Comparison of ENCODE assay signal across 9 mouse cellular contexts in the genomic region with DNA sequence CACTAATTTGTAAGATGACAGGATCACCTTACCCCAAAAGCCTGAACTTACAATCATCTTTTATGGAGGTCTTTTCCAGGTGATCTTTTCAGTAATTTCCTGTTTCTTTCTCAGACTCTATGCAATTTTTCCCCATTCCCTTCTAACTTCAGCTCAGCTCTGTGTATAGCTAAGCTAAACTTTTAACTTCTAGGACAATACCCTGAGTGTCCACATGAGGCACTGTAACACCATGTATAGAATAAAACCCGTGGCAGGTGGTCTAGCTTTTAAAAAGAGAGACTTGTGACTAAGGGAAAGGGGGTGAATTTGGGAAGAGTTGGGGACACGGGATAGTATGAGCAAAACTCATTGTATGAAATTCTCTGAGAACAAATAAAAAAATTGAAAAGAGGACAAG. TPM values are rescaled to one million over a fixed set of nuclear protein-coding genes. Genes with fewer than 3 reads are reported as not detected.
A peak's percentile ranks its signal among the peaks of the same experiment; 100 is the strongest.
DNase-seq lines count a peak whose midpoint lies in the region; ATAC-seq and TF ChIP-seq lines count a peak whose summit lies in the region.
"Had no signal": no experiment of that assay in that cellular context is flagged by ENCODE, and none has a peak within 500 bp of the region (broad histone marks: within the 10 kb centered on the region; RNA-seq: fewer than 3 reads in every experiment).

No protein-coding gene starts in this region.

- no peak for TF ChIP-seq POLR2A in thymus, adult 2 months (IDR thresholded peaks at IDR 0.05; ENCODE audit: control insufficient read depth, extremely low read depth, insufficient read depth, low read length, poor library complexity)

- H3K9me3 ChIP-seq in hindbrain, embryonic 11.5 days (ENCODE audit: control insufficient read depth, low read length), result no peaks in the 10 kb centered on the region
- H3K9me3 ChIP-seq in hindbrain, embryonic 10.5 days, result no peaks in the 10 kb centered on the region
- H3K9me3 ChIP-seq in forebrain, postnatal 0 days (ENCODE audit: low read length), result no peaks in the 10 kb centered on the region
- H3K9me3 ChIP-seq: heart, embryonic 15.5 days had no signal

- H3K36me3 ChIP-seq in hindbrain, embryonic 11.5 days (ENCODE audit: control insufficient read depth, insufficient read depth, low read length), result no peaks in the 10 kb centered on the region
- no peaks in the 10 kb centered on the region for H3K36me3 ChIP-seq in hindbrain, embryonic 10.5 days
- H3K36me3 ChIP-seq in forebrain, postnatal 0 days (ENCODE audit: insufficient read depth), result no peaks in the 10 kb centered on the region
- no peaks in the 10 kb centered on the region for H3K36me3 ChIP-seq in thymus, adult 2 months (ENCODE audit: control insufficient read depth, insufficient read depth, low read length)
- H3K36me3 ChIP-seq: heart, embryonic 15.5 days had no signal

- H3K27ac ChIP-seq in hindbrain, embryonic 11.5 days (ENCODE audit: low read depth, low read length), result no peak overlapping the region
- no peak overlapping the region for H3K27ac ChIP-seq in hindbrain, embryonic 10.5 days
- no peak overlapping the region for H3K27ac ChIP-seq in forebrain, postnatal 0 days (ENCODE audit: low read depth, low read length)
- H3K27ac ChIP-seq in thymus, adult 2 months (ENCODE audit: control insufficient read depth, insufficient read depth, low read length), result no peak overlapping the region
- H3K27ac ChIP-seq: heart, embryonic 15.5 days had no signal

- peak; percentile 67 for DNase-seq in hindbrain, embryonic 11.5 days (ENCODE audit: low spot score)
- DNase-seq in hindbrain, embryonic 10.5 days (ENCODE audit: low spot score), result no peak
- peak; percentile 31 for DNase-seq in 3T3-L1 (ENCODE audit: low read depth, low spot score)
- DNase-seq in MN1 (ENCODE audit: low spot score), result peak; percentile 10
- DNase-seq in forebrain, postnatal 0 days, result peak; percentile 82
- DNase-seq in lung, postnatal 25 days (ENCODE audit: low spot score), result peak; percentile 7
- no peak for DNase-seq in thymus, adult 2 months
- no peak for DNase-seq in ovary, adult 18-20 months (ENCODE audit: low spot score)

- no peaks in the 10 kb centered on the region for H3K4me1 ChIP-seq in hindbrain, embryonic 11.5 days (replicated peaks; ENCODE audit: control insufficient read depth, insufficient read depth, low read length)
- H3K4me1 ChIP-seq in hindbrain, embryonic 10.5 days (replicated peaks), result no peaks in the 10 kb centered on the region
- no peaks in the 10 kb centered on the region for H3K4me1 ChIP-seq in forebrain, postnatal 0 days (ENCODE audit: insufficient read depth)
- no peaks in the 10 kb centered on the region for H3K4me1 ChIP-seq in thymus, adult 2 months (replicated peaks; ENCODE audit: control insufficient read depth, insufficient read depth, low read length)
- H3K4me1 ChIP-seq: heart, embryonic 15.5 days had no signal

- no peaks in the 10 kb centered on the region for H3K27me3 ChIP-seq in hindbrain, embryonic 11.5 days (ENCODE audit: control insufficient read depth, insufficient read depth, low read length)
- H3K27me3 ChIP-seq in hindbrain, embryonic 10.5 days (ENCODE audit: insufficient read depth, poor library complexity, severe bottlenecking), result no peaks in the 10 kb centered on the region
- no peaks in the 10 kb centered on the region for H3K27me3 ChIP-seq in forebrain, postnatal 0 days (ENCODE audit: insufficient read depth, low read length)
- H3K27me3 ChIP-seq in thymus, adult 2 months (ENCODE audit: control insufficient read depth, insufficient read depth, low read length), result no peaks in the 10 kb centered on the region
- H3K27me3 ChIP-seq: heart, embryonic 15.5 days had no signal

- TF ChIP-seq CTCF in forebrain, postnatal 0 days (IDR thresholded peaks at IDR 0.05; ENCODE audit: low read depth), result peak; percentile 77
- TF ChIP-seq CTCF in thymus, adult 2 months (IDR thresholded peaks at IDR 0.05; ENCODE audit: borderline replicate concordance, control insufficient read depth, extremely low read depth, insufficient read depth, low read length, poor library complexity), result no peak

- ATAC-seq in hindbrain, embryonic 11.5 days (ENCODE audit: low FRiP score), result peak; percentile 63; the same call in 1 of the 2 replicates
- ATAC-seq in forebrain, postnatal 0 days, result peak; percentile 68

- no peak overlapping the region for H3K9ac ChIP-seq in hindbrain, embryonic 11.5 days (ENCODE audit: low read depth, low read length)
- no peak overlapping the region for H3K9ac ChIP-seq in forebrain, postnatal 0 days
- H3K9ac ChIP-seq: heart, embryonic 15.5 days had no signal

- H3K4me3 ChIP-seq in hindbrain, embryonic 11.5 days (ENCODE audit: low read depth, low read length), result no peak overlapping the region
- H3K4me3 ChIP-seq in hindbrain, embryonic 10.5 days, result no peak overlapping the region
- H3K4me3 ChIP-seq in forebrain, postnatal 0 days (ENCODE audit: low read depth, low read length), result no peak overlapping the region
- H3K4me3 ChIP-seq in thymus, adult 2 months (ENCODE audit: control insufficient read depth, insufficient read depth, low read length), result no peak overlapping the region
- H3K4me3 ChIP-seq: heart, embryonic 15.5 days had no signal

- no peak overlapping the region for H3K4me2 ChIP-seq in hindbrain, embryonic 11.5 days (replicated peaks; ENCODE audit: low read depth, low read length)
- H3K4me2 ChIP-seq in forebrain, postnatal 0 days (ENCODE audit: low read depth), result no peak overlapping the region
- H3K4me2 ChIP-seq: heart, embryonic 15.5 days had no signal

- 19% methylated on average over 2 of the region's 2 CpGs for WGBS in hindbrain, embryonic 11.5 days
- 24% methylated on average over 2 of the region's 2 CpGs for WGBS in hindbrain, embryonic 10.5 days
- WGBS in forebrain, postnatal 0 days, result 11% methylated on average over 2 of the region's 2 CpGs
- 20% methylated on average over 2 of the region's 2 CpGs for WGBS in thymus, adult 2 months

RNA-seq across cellular contexts. Expression of a gene that starts 36.6 kb away (rescaled TPM):
- 2.1 and 2.6 TPM in 2 replicates for polyA plus RNA-seq in hindbrain, embryonic 11.5 days (2014; fragmentation: Nextera tagmentation; extraction: Ambion mirVana)
- 1.00 and 1.0 TPM in 2 replicates for polyA plus RNA-seq in hindbrain, embryonic 10.5 days (2016; fragmentation: Nextera tagmentation; extraction: Ambion mirVana)
- total RNA-seq in forebrain, postnatal 0 days (2014; rRNA removed), result 20.5 and 29.1 TPM in 2 replicates
- 2.6 and 4.7 TPM in 2 replicates for polyA plus RNA-seq in forebrain, postnatal 0 days (2015; fragmentation: Nextera tagmentation; extraction: Ambion mirVana)
- polyA plus RNA-seq in thymus, adult 2 months (2012; rRNA removed), result 0.05 and 0.15 TPM in 2 replicates

Comparison
In these comparisons a context has a peak if more than half of its experiments do, and no peak if none do; other contexts are left out.
1. DNase-seq: peak in hindbrain, embryonic 11.5 days (single experiment), 3T3-L1 (single experiment), MN1 (single experiment), forebrain, postnatal 0 days (single experiment) and lung, postnatal 25 days (single experiment); none in hindbrain, embryonic 10.5 days (single experiment), thymus, adult 2 months (single experiment) and ovary, adult 18-20 months (single experiment).